Mouse (Mus musculus): ENCODE results near the gene Ntf5. TPM values are rescaled to one million over a fixed set of nuclear protein-coding genes. Genes with fewer than 3 reads are reported as not detected.

The Ntf5 gene
- total RNA-seq (2018; cell fraction: chromatin; rRNA removed) = not detected
- total RNA-seq (2018; cell fraction: cytosol; rRNA removed) = not detected
- not detected for total RNA-seq (2018; cell fraction: nucleus; rRNA removed)
- not detected in 3 replicates for polyA plus RNA-seq (2018)

DNA sequence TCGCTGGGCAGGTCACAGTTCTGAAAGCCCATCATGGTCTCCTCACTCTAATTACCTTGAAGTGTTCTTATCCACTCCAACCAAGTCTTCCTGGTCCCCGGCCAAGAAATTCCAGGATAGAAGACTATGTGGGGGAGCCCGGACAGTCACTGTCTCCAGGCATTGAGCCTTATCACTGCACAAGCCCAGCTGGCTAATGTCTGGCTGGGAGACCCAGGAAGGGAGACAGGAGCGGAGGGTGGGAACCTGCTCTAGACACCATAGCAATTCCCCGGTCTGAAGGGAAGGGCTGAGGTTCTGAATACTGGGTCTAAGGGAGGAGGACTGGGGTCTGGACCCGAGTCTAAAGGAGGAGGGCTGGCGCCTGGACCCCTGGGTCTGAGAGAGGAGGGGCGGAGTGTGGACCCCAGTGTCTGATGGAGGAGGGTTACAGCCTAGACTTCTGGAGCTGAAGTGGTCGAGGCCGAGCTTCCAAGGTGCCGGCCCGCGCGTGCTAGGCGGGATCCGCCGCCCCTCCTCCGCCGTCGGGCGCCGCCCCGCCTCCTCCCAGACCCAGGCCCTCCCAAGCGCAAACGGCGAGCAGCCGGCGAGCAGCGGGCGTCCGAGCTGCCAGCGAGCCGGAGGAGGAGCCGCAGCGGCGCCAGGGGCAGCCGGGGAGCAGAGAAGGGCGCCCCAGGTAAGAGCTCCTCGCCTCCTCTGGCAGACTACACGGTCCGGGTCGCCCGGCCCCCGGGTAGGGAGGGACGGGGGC, at the start of gene Ntf5:
Ntf5 (plus strand) TSS at position 583 of the 751 bp plus-strand sequence.
- H3K36me3 ChIP-seq (ENCODE audit: inconsistent target) = no peaks in the 10 kb centered on the region
- WGBS (ENCODE audit: missing documents) = 8% methylated on average over 37 of the region's 45 CpGs
- no peaks in the 10 kb centered on the region for H3K79me2 ChIP-seq (ENCODE audit: inconsistent target)
- H3K27ac ChIP-seq = no peak within 1 kb of the TSS
- H3K4me3 ChIP-seq (ENCODE audit: inconsistent target) = no peak within 1 kb of the TSS

GRCm38 (mm10) chr7:45363983-45364382, 49.5 kb upstream of the Ntf5 start:
- WGBS (ENCODE audit: missing documents) = 47% methylated on average over 2 of the region's 2 CpGs
- Histone ChIP-seq H3K4me3 (ENCODE audit: inconsistent target) (no peak overlapping the region), H3K27ac (no peak overlapping the region), H3K79me2 (ENCODE audit: inconsistent target) (no peaks in the 10 kb centered on the region), H3K36me3 (ENCODE audit: inconsistent target) (no peaks in the 10 kb centered on the region)

- H3K4me3 ChIP-seq (ENCODE audit: inconsistent target) = no peak overlapping the region
- no peaks in the 10 kb centered on the region for H3K79me2 ChIP-seq (ENCODE audit: inconsistent target)
- WGBS (ENCODE audit: missing documents) = 13% methylated on average over 34 of the region's 35 CpGs
- H3K36me3 ChIP-seq (ENCODE audit: inconsistent target) = no peaks in the 10 kb centered on the region
- no peak overlapping the region for H3K27ac ChIP-seq
These were observed 47.5 kb upstream of the Ntf5 start for GRCm38 (mm10) chr7:45365742-45366651.

GRCm38 (mm10) chr7:45366652-45367019, 46.9 kb upstream of the Ntf5 start, which contains the start of gene Ppfia3:
TSS of gene Ppfia3 (minus strand) at chr7:45367019.
- Histone ChIP-seq H3K79me2 (ENCODE audit: inconsistent target) (no peaks in the 10 kb centered on the region), H3K36me3 (ENCODE audit: inconsistent target) (no peaks in the 10 kb centered on the region), H3K4me3 (ENCODE audit: inconsistent target) (peak within 1 kb of the TSS; percentile 38), H3K27ac (peak within 1 kb of the TSS; percentile 22; the same call in 1 of the 2 replicates)
- WGBS (ENCODE audit: missing documents) = 0% methylated on average over 20 of the region's 26 CpGs

DNA sequence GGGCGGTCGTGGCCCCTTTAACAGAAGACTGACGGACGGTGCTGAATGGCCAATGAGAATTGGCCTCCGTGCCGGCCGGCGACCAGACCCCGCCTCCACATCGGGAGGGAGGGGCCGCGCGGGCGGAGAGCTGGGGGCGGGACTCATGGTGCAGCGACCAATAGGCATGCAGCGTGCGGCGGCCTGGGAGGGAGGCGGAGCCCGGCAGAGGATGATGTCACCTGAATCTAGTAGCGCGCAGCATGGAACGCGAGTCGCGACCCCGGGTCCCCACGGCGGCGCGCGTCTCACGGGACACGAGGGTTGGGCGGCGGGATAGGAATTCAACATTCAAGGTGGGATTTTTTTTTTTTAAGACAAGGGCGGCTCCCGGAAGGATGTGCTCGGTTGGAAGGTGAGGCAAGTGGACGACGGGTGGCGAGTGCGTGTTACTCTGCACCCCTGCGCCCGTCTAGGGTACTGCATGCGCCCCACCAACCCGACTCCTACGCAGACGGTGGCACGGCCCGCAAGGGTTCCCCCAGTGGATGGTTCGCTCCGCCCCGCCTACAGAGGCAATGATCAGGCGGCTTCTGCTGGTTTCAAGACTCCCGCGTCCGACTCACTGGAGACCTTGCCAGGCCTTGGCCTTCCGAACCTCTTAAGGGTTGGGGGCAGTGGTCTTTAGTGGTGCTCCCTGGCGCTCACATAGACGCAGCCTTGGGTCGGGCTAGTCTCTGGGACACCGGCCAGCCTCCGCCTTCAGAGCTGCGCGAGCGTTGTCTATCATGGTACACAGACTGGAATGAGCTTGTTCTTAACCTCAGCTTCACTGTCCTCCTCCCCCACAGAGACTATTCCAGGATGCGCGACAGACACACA, 46.2 kb upstream of the Ntf5 start:
- Histone ChIP-seq H3K79me2 (ENCODE audit: inconsistent target) (no peaks in the 10 kb centered on the region), H3K36me3 (ENCODE audit: inconsistent target) (no peaks in the 10 kb centered on the region), H3K4me3 (ENCODE audit: inconsistent target) (peak overlapping the region; percentile 38), H3K27ac (peak overlapping the region; percentile 22; the same call in 1 of the 2 replicates)
- WGBS (ENCODE audit: missing documents) = 2% methylated on average over 67 of the region's 70 CpGs

- Histone ChIP-seq H3K79me2 (ENCODE audit: inconsistent target) (no peaks in the 10 kb centered on the region), H3K27ac (no peak overlapping the region), H3K4me3 (ENCODE audit: inconsistent target) (no peak overlapping the region), H3K36me3 (ENCODE audit: inconsistent target) (no peaks in the 10 kb centered on the region)
- 87% methylated on average over 15 of the region's 15 CpGs for WGBS (ENCODE audit: missing documents)
These were observed 45.3 kb upstream of the Ntf5 start for GRCm38 (mm10) chr7:45368178-45368577.

DNA sequence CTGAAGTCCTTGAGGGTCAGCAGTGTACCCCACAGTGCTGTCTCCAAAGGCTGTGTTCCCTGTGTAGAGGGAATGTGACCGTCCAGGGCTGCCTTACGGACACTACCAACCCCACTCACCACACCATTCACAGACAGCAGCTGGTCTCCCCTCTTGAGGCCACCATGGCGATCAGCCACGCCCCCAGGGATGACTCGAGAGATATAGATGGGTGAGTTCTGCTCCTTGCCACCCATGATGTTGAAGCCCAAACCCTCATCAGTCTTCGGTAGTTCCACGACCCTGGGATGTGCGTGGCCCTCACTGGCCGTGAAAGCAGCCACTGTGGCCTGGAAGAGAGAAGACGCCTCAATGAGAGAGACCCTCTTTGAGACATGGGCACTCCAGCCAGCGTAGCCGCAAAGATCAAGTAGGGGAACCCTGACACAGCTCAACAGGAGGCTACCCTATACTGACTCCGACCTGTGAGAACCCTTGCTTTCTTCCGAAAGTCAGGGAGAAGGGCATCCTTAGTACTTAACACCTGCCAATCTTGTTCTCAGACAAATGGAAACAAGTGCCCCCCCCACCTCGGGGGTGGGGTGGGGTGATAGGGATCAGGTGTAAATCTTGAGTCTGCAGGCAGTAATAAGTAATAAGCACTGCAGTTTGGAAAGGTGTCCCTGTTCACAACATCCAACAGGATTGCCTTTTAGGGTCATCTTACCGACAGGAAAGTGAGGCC, 44.3 kb upstream of the Ntf5 start:
- no peaks in the 10 kb centered on the region for H3K36me3 ChIP-seq (ENCODE audit: inconsistent target)
- H3K4me3 ChIP-seq (ENCODE audit: inconsistent target) = no peak overlapping the region
- H3K27ac ChIP-seq = no peak overlapping the region
- WGBS (ENCODE audit: missing documents) = 82% methylated on average over 15 of the region's 16 CpGs
- no peaks in the 10 kb centered on the region for H3K79me2 ChIP-seq (ENCODE audit: inconsistent target)

GRCm38 (mm10) chr7:45369836-45370474, 43.5 kb upstream of the Ntf5 start:
- H3K4me3 ChIP-seq (ENCODE audit: inconsistent target) = no peak overlapping the region
- 10% methylated on average over 52 of the region's 52 CpGs for WGBS (ENCODE audit: missing documents)
- no peaks in the 10 kb centered on the region for H3K79me2 ChIP-seq (ENCODE audit: inconsistent target)
- H3K36me3 ChIP-seq (ENCODE audit: inconsistent target) = no peaks in the 10 kb centered on the region
- H3K27ac ChIP-seq = no peak overlapping the region

GRCm38 (mm10) chr7:45370475-45371311, 42.8 kb upstream of the Ntf5 start, which contains the start of gene Lin7b:
TSS of gene Lin7b (minus strand) at chr7:45370583.
- no peak within 1 kb of the TSS for H3K4me3 ChIP-seq (ENCODE audit: inconsistent target)
- no peaks in the 10 kb centered on the region for H3K79me2 ChIP-seq (ENCODE audit: inconsistent target)
- H3K36me3 ChIP-seq (ENCODE audit: inconsistent target) = no peaks in the 10 kb centered on the region
- H3K27ac ChIP-seq = no peak within 1 kb of the TSS
- WGBS (ENCODE audit: missing documents) = 15% methylated on average over 27 of the region's 28 CpGs

GRCm38 (mm10) chr7:45372371-45372770, 41.1 kb upstream of the Ntf5 start:
- Histone ChIP-seq H3K36me3 (ENCODE audit: inconsistent target) (peaks cover 14% of the 10 kb centered on the region), H3K27ac (no peak overlapping the region), H3K4me3 (ENCODE audit: inconsistent target) (no peak overlapping the region), H3K79me2 (ENCODE audit: inconsistent target) (no peaks in the 10 kb centered on the region)
- 85% methylated on average over 5 of the region's 5 CpGs for WGBS (ENCODE audit: missing documents)

DNA sequence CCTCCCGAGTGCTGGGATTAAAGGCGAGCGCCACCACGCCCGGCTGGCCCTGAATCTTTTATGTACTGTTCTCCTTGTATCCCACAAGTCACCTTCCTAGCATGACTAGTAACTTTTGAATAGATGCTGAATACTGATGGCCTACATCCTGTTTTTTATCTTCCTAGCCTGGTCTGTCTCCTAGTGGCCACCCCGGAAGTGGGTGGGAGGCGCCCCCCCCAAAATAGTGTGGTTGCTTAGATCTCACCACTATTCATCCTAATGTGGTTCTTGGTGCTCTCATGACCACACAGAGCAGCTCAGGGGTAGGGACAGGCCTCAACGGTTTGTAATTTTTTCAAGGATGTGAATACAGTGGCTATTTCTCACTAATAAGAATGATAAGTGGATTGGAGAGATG, 38.9 kb upstream of the Ntf5 start:
- peaks cover 35% of the 10 kb centered on the region for H3K36me3 ChIP-seq (ENCODE audit: inconsistent target)
- WGBS (ENCODE audit: missing documents) = 86% methylated on average over 8 of the region's 8 CpGs
- H3K79me2 ChIP-seq (ENCODE audit: inconsistent target) = no peaks in the 10 kb centered on the region; the same call in 1 of the 2 replicates
- no peak overlapping the region for H3K27ac ChIP-seq
- no peak overlapping the region for H3K4me3 ChIP-seq (ENCODE audit: inconsistent target)

- H3K36me3 ChIP-seq (ENCODE audit: inconsistent target) = peaks cover 48% of the 10 kb centered on the region
- WGBS (ENCODE audit: missing documents) = 82% methylated on average over 1 of the region's 1 CpGs
- H3K79me2 ChIP-seq (ENCODE audit: inconsistent target) = peaks cover 8% of the 10 kb centered on the region; the same call in 1 of the 2 replicates
- H3K27ac ChIP-seq = no peak overlapping the region
- no peak overlapping the region for H3K4me3 ChIP-seq (ENCODE audit: inconsistent target)
These were observed 37.4 kb upstream of the Ntf5 start for GRCm38 (mm10) chr7:45376057-45376456.

Measured in macrophage (primary cell).